Mouse (Mus musculus): ENCODE data around the gene Nr6a1.

The Nr6a1 gene

GRCm38 (mm10) chr2:38711421-38711861, 216.0 kb downstream of the Nr6a1 start:
- no peak for DNase-seq

GRCm38 (mm10) chr2:38710304-38711241, 216.9 kb downstream of the Nr6a1 start:
- DNase-seq: no peak

GRCm38 (mm10) chr2:38708907-38709688, 218.4 kb downstream of the Nr6a1 start:
- DNase-seq: no peak

- no peak for DNase-seq
Observed at GRCm38 (mm10) chr2:38706661-38707060, 220.8 kb downstream of the Nr6a1 start.

- DNase-seq: no peak
Observed at GRCm38 (mm10) chr2:38705036-38705435, 222.5 kb downstream of the Nr6a1 start.

GRCm38 (mm10) chr2:38704336-38704735, 223.2 kb downstream of the Nr6a1 start:
- no peak for DNase-seq

- no peak for DNase-seq
Observed at GRCm38 (mm10) chr2:38700177-38700576, 227.3 kb downstream of the Nr6a1 start.

- no peak for DNase-seq
Observed at GRCm38 (mm10) chr2:38698623-38699022, 228.9 kb downstream of the Nr6a1 start.

GRCm38 (mm10) chr2:38697128-38698120, 230.1 kb downstream of the Nr6a1 start:
- no peak for DNase-seq

- no peak for DNase-seq
Observed at GRCm38 (mm10) chr2:38695770-38696169, 231.7 kb downstream of the Nr6a1 start.

GRCm38 (mm10) chr2:38691542-38691941, 235.9 kb downstream of the Nr6a1 start:
- peak in 1 of 2 experiments; percentile 34 for DNase-seq

- DNase-seq: no peak
Observed at GRCm38 (mm10) chr2:38689881-38690280, 237.6 kb downstream of the Nr6a1 start.

GRCm38 (mm10) chr2:38688791-38689520, 238.5 kb downstream of the Nr6a1 start:
- DNase-seq: no peak

GRCm38 (mm10) chr2:38685746-38686145, 241.7 kb downstream of the Nr6a1 start:
- no peak for DNase-seq

- DNase-seq: no peak
Observed at GRCm38 (mm10) chr2:38683083-38683482, 244.4 kb downstream of the Nr6a1 start.

GRCm38 (mm10) chr2:38682209-38682608, 245.3 kb downstream of the Nr6a1 start:
- no peak for DNase-seq

- no peak for DNase-seq
Observed at GRCm38 (mm10) chr2:38678947-38679346, 248.5 kb downstream of the Nr6a1 start.

- no peak for DNase-seq
Observed at GRCm38 (mm10) chr2:38675366-38675969, 252.0 kb downstream of the Nr6a1 start.

Data from spleen, adult 18-20 months (tissue).